8 mouse cellular contexts compared by ENCODE assay signal in genomic region chr9:70542305-70543041, GRCm38 (mm10). TPM values are rescaled to one million over a fixed set of nuclear protein-coding genes. Genes with fewer than 3 reads are reported as not detected.
DNase-seq lines count a peak whose midpoint lies in the region; ATAC-seq lines count a peak whose summit lies in the region.

TSS of gene Sltm (plus strand) at chr9:70542754.

- no peaks in the 10 kb centered on the region for H3K27me3 ChIP-seq in intestine, embryonic 14.5 days (replicated peaks; ENCODE audit: control insufficient read depth, insufficient read depth, low read length)

- H3K4me3 ChIP-seq in intestine, embryonic 14.5 days (ENCODE audit: low read depth, low read length), result peak within 1 kb of the TSS; percentile 85

- intact Hi-C loops in left cerebral cortex, postnatal 14 days (cut with DNase I), result loop anchor here (2.0 kb wide), 1 partner anchor 40 kb away; the partner anchor contains the start of gene Rnf111

- no peaks in the 10 kb centered on the region for H3K9me3 ChIP-seq in intestine, embryonic 14.5 days (ENCODE audit: control insufficient read depth, low read length)

- peak; percentile 100 for DNase-seq in adrenal gland, adult (ENCODE audit: inconsistent age in 2 of 2, low spot score in 1 of 2)
- peak; percentile 97 for DNase-seq in embryo, embryonic 10.5 days (ENCODE audit: low spot score)
- peak; percentile 99 for DNase-seq in gastrocnemius, postnatal 25 days
- DNase-seq in intestine, embryonic 14.5 days (ENCODE audit: low spot score), result peak; percentile 99
- DNase-seq in left cerebral cortex, postnatal 14 days (ENCODE audit: low spot score in 2 of 2), result peak; percentile 98 to 99
- peak; percentile 99 for DNase-seq in mesoderm, embryonic 11.5 days (ENCODE audit: low read depth, low spot score)
- peak; percentile 96 to 98 for DNase-seq in right cerebral cortex, postnatal 36 days (ENCODE audit: low spot score in 2 of 2)
- peak; percentile 98 for DNase-seq in yolk sac, embryonic 10.5 days (ENCODE audit: low spot score)

- ATAC-seq in intestine, embryonic 14.5 days (replicated peaks; ENCODE audit: low FRiP score, low TSS enrichment, low read depth), result peak; percentile 97

- H3K4me2 ChIP-seq in intestine, embryonic 14.5 days (ENCODE audit: low read length), result peak within 1 kb of the TSS; percentile 83

- peaks cover 11% of the 10 kb centered on the region for H3K4me1 ChIP-seq in intestine, embryonic 14.5 days (replicated peaks; ENCODE audit: control insufficient read depth, insufficient read depth, low read length)

- 0 out of 2 replicates have a peak, but pooled peaks cover 8% of the 10 kb centered on the region for H3K36me3 ChIP-seq in intestine, embryonic 14.5 days (ENCODE audit: control insufficient read depth, insufficient read depth, low read length)

- H3K27ac ChIP-seq in intestine, embryonic 14.5 days (ENCODE audit: low read depth), result peak within 1 kb of the TSS; percentile 99

- H3K9ac ChIP-seq in intestine, embryonic 14.5 days (ENCODE audit: low read length), result peak within 1 kb of the TSS; percentile 93

- WGBS in intestine, embryonic 14.5 days, result under 1% methylated on average over 63 of the region's 75 CpGs

RNA-seq across cellular contexts. Expression of gene Sltm, which starts in this region (rescaled TPM):
- total RNA-seq in gastrocnemius, postnatal 25 days (2021), result 10 to 100 TPM; 13.7 to 14.8 TPM
- 56.5 and 62.1 TPM in 2 replicates for polyA plus RNA-seq in intestine, embryonic 14.5 days (2014; fragmentation: Nextera tagmentation; extraction: Ambion mirVana)
- 10 to 100 TPM; 38.8 to 43.1 TPM for total RNA-seq in left cerebral cortex, postnatal 14 days (2021)

Comparison
In these comparisons a context has a peak if more than half of its experiments do, and no peak if none do; other contexts are left out.
1. Peak in every context shown above with its lines: DNase-seq, ATAC-seq, H3K4me3 ChIP-seq and H3K27ac ChIP-seq.